Mouse (Mus musculus) embryonic facial prominence, embryonic 10.5 days (tissue): ENCODE measurements around the gene Prdm16. TPM values are rescaled to one million over a fixed set of nuclear protein-coding genes. Genes with fewer than 3 reads are reported as not detected.

Source experiments
- DNase-seq: peaks from one replicate; pipeline ENCODE4 v3.0.0-alpha.2; 2017; ENCODE audit warnings: low spot score
- H3K27ac ChIP-seq: fragments of 300-500 bp; sonication (generic); replicated peaks from 2 replicates; pipeline ENCODE4 v1.5.1; 2016; ENCODE audit warnings: mild to moderate bottlenecking
- H3K27me3 ChIP-seq: fragments of 300-500 bp; sonication (generic); replicated peaks from 2 replicates; pipeline ENCODE4 v1.6.1; 2016; ENCODE audit warnings: low read depth, mild to moderate bottlenecking; ENCODE audit not compliant: poor library complexity, severe bottlenecking
- H3K36me3 ChIP-seq: fragments of 300-500 bp; sonication (generic); replicated peaks from 2 replicates; pipeline ENCODE4 v1.6.1; 2016; ENCODE audit warnings: mild to moderate bottlenecking, moderate library complexity
- H3K4me1 ChIP-seq: fragments of 300-500 bp; sonication (generic); 2 replicates; pipeline ENCODE4 v1.6.1; 2016
- H3K4me3 ChIP-seq: fragments of 300-500 bp; sonication (generic); 2 replicates; pipeline ENCODE4 v1.5.1; 2016; ENCODE audit warnings: mild to moderate bottlenecking, moderate library complexity
- H3K9me3 ChIP-seq: fragments of 300-500 bp; sonication (generic); 2 replicates; pipeline ENCODE4 v1.6.1; 2016; ENCODE audit warnings: mild to moderate bottlenecking
- WGBS: fragments of 180-500 bp; shearing (Covaris S2); methylation state at CpG from one replicate; pipeline ENCODE4 v1.1.7; 2016; 5-methylcytosine and 5-hydroxymethylcytosine counted together
- polyA plus RNA-seq: library from polyadenylated mRNA; unstranded; fragments of >200 nt; fragmentation: Nextera tagmentation; extraction: Ambion mirVana; gene quantifications from 2 replicates; pipeline ENCODE4 v1.2.1, GENCODE M21; 2016

Gene Prdm16
- polyA plus RNA-seq, 1 experiment from 2014 or later, result 44.5 TPM

DNA sequence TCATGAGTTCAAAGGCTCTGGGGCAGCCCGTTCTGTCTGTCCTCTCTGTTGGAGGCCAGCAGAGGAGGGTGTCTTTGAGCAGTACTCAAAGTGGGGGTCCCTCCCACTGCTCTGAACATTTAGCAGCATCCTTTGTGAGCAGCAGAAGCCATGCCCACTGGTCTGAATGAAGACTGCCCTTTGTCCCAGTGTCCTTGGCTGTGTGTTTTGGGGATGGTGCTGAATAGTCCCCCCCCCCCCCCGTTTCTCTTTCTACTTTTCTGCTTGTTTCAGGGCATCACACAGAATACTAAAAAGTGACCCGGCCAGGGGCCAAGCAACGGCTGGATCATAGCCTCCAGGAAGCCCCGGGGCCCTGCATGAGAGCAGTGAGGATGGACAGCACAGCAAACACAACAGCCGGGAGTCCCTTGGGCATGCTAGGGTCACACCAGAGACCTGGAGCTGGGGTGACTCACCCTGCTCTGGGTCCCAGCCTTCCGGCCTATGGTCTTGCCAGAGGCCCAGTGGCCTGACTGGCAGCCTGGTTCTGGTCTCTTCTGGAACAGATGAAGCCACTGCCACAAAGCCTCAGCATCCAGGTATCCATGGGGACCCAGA lies 242.4 kb downstream of the Prdm16 start:
- no peak for DNase-seq
- Histone ChIP-seq H3K27me3 (peaks cover 5% of the 10 kb centered on the region; the same call in 1 of the 2 replicates), H3K9me3 (no peaks in the 10 kb centered on the region), H3K36me3 (0 out of 2 replicates have a peak, but pooled peaks cover 4% of the 10 kb centered on the region), H3K4me1 (peaks cover 67% of the 10 kb centered on the region), H3K4me3 (no peak overlapping the region), H3K27ac (peak overlapping the region; percentile 53)
- WGBS, result 51% methylated on average over 7 of the region's 7 CpGs

GRCm38 (mm10) chr4:154393196-154394122 lies 243.2 kb downstream of the Prdm16 start:
- H3K27ac ChIP-seq, result peak overlapping the region; percentile 53

DNA sequence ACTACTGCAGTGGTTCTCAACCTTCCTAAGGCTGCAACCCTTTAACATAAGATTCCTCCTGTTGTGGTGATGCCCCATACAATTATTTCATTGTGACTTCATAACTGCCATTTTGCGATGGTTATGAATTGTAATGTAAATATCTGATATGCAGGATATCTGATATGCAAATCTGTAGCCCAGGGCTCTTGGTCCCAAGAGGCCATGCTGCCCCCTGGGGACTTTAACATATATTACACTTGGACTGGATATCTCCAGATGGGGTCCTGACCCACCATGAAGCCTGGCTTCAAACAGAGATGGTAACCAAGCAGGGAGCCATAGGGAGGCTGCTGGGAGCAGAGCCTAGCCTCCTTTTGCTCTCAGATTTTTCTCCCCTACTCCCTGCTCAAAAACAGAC lies 244.0 kb downstream of the Prdm16 start:
- no peaks in the 10 kb centered on the region for H3K9me3 ChIP-seq
- WGBS, result 92% methylated on average over 1 of the region's 1 CpGs
- no peak for DNase-seq
- no peaks in the 10 kb centered on the region for H3K36me3 ChIP-seq
- H3K27ac ChIP-seq, result peak overlapping the region; percentile 53
- peaks cover 83% of the 10 kb centered on the region for H3K4me1 ChIP-seq
- H3K4me3 ChIP-seq, result no peak overlapping the region
- peaks cover 10% of the 10 kb centered on the region for H3K27me3 ChIP-seq

More at GRCm38 (mm10) chr4:154393196-154394122, 243.2 kb downstream of the Prdm16 start:
- H3K36me3 ChIP-seq, result no peaks in the 10 kb centered on the region
- DNase-seq, result peak; percentile 77
- H3K4me3 ChIP-seq, result no peak overlapping the region
- peaks cover 74% of the 10 kb centered on the region for H3K4me1 ChIP-seq
- H3K27me3 ChIP-seq, result peaks cover 5% of the 10 kb centered on the region; the same call in 1 of the 2 replicates
- H3K9me3 ChIP-seq, result no peaks in the 10 kb centered on the region
- WGBS, result 25% methylated on average over 18 of the region's 18 CpGs

DNA sequence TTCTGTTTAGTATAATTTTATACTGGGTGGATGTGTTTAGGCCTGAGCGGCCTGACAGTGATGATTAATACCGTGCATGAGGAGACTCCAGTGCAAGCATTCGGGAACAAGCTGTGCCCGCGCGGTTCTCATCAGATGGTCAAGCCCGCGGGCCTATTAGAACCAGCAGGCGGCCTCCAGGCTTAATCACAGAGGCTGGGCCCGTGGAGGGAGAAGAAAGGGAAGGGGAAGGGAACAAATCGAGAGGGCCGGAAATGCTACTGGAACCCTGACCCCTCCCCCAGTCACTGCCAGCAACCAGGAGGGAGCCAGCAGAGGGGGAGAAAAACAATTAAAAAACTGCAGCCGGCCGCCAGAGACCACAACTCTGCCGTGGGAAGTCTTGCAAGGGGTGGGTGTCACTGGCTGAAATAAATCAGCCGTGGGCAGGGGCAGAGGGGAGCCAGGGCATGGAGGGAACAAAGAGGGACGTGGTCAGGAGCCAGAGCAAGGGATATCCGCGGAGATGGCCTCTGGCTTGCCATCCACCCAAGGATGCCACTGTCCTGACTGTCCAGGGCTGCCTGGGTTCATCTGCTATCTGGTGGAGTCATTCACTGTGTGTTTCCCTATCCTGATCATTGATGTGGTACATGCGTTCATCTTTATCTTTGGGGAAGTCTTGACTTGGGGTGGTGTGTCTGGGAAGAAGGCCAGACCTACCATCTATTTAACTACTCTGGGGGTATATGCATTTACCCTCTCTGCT lies 246.2 kb downstream of the Prdm16 start:
- Histone ChIP-seq H3K27me3 (peaks cover 10% of the 10 kb centered on the region), H3K4me1 (peaks cover 98% of the 10 kb centered on the region), H3K27ac (peak overlapping the region; percentile 91), H3K9me3 (no peaks in the 10 kb centered on the region), H3K36me3 (no peaks in the 10 kb centered on the region), H3K4me3 (peak overlapping the region; percentile 41)
- peak; percentile 85 for DNase-seq
- 10% methylated on average over 20 of the region's 20 CpGs for WGBS

DNA sequence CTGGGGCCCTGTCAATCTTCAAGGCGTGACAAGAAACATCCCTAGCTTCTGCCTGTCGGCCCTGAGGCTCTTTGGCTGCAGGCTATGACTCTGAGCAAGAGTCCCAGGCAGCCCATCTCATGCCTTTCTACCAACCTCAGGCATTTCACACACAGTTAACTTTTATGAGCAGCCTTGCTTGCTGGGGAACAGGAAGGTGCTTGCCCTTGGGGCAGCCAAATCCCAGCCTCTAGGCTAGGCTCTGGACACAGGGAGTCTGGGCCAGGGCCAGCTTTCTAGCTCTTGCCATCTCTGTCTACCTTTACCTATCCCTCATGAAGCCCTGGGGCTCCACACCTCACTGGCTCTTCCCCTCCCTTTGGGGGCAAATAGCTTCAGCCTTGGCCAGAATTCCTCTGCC lies 247.0 kb downstream of the Prdm16 start:
- Histone ChIP-seq H3K9me3 (no peaks in the 10 kb centered on the region), H3K27ac (peak overlapping the region; percentile 91), H3K27me3 (peaks cover 10% of the 10 kb centered on the region), H3K4me1 (peaks cover 100% of the 10 kb centered on the region), H3K4me3 (no peak overlapping the region), H3K36me3 (no peaks in the 10 kb centered on the region)
- no peak for DNase-seq
- WGBS, result 84% methylated on average over 2 of the region's 2 CpGs

- Histone ChIP-seq H3K4me3 (0 out of 2 replicates have a peak overlapping the region, but pooled peaks have one; percentile 11), H3K4me1 (peaks cover 78% of the 10 kb centered on the region), H3K36me3 (no peaks in the 10 kb centered on the region), H3K27ac (peak overlapping the region; percentile 83), H3K27me3 (peaks cover 10% of the 10 kb centered on the region), H3K9me3 (no peaks in the 10 kb centered on the region)
- DNase-seq, result peak; percentile 67
- 29% methylated on average over 8 of the region's 8 CpGs for WGBS
These were observed 249.9 kb downstream of the Prdm16 start for GRCm38 (mm10) chr4:154386810-154387209.

GRCm38 (mm10) chr4:154385918-154386317 lies 250.8 kb downstream of the Prdm16 start:
- Histone ChIP-seq H3K9me3 (no peaks in the 10 kb centered on the region), H3K27me3 (peaks cover 10% of the 10 kb centered on the region; the same call in 1 of the 2 replicates), H3K27ac (peak overlapping the region; percentile 83), H3K4me3 (0 out of 2 replicates have a peak overlapping the region, but pooled peaks have one; percentile 11), H3K36me3 (no peaks in the 10 kb centered on the region), H3K4me1 (peaks cover 69% of the 10 kb centered on the region)
- 34% methylated on average over 2 of the region's 2 CpGs for WGBS
- no peak for DNase-seq

GRCm38 (mm10) chr4:154385208-154385607 lies 251.5 kb downstream of the Prdm16 start:
- peak overlapping the region; percentile 83 for H3K27ac ChIP-seq
- peaks cover 10% of the 10 kb centered on the region; the same call in 1 of the 2 replicates for H3K27me3 ChIP-seq
- peaks cover 62% of the 10 kb centered on the region for H3K4me1 ChIP-seq
- H3K9me3 ChIP-seq, result no peaks in the 10 kb centered on the region
- no peaks in the 10 kb centered on the region for H3K36me3 ChIP-seq
- DNase-seq, result peak; percentile 65
- no peak overlapping the region for H3K4me3 ChIP-seq
- 34% methylated on average over 8 of the region's 8 CpGs for WGBS

DNA sequence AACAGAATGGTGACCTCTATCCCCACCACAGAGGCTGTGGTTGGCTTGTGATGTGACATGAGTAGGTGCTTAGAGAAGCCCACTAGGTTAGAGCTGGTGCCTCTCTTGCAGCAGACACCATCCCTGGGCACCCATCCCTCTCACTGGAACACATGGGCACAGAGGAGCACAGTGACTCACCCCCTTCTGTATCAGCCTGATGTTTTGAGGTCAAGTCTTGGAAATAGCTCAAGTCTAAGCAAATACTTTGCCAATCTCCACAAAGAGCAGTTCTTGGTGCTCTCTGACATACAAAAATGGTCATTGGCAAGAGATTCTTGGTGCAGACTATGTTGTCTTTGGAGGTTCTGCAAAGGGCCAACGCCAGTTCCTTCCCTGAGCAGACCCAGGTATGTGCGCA lies 257.8 kb downstream of the Prdm16 start:
- Histone ChIP-seq H3K27ac (no peak overlapping the region), H3K27me3 (peaks cover 7% of the 10 kb centered on the region; the same call in 1 of the 2 replicates), H3K4me3 (no peak overlapping the region), H3K36me3 (no peaks in the 10 kb centered on the region), H3K9me3 (no peaks in the 10 kb centered on the region), H3K4me1 (peaks cover 4% of the 10 kb centered on the region; the same call in 1 of the 2 replicates)
- DNase-seq, result no peak
- 90% methylated on average over 2 of the region's 2 CpGs for WGBS

- DNase-seq, result no peak
These were observed 260.6 kb downstream of the Prdm16 start for GRCm38 (mm10) chr4:154375939-154376625.

DNA sequence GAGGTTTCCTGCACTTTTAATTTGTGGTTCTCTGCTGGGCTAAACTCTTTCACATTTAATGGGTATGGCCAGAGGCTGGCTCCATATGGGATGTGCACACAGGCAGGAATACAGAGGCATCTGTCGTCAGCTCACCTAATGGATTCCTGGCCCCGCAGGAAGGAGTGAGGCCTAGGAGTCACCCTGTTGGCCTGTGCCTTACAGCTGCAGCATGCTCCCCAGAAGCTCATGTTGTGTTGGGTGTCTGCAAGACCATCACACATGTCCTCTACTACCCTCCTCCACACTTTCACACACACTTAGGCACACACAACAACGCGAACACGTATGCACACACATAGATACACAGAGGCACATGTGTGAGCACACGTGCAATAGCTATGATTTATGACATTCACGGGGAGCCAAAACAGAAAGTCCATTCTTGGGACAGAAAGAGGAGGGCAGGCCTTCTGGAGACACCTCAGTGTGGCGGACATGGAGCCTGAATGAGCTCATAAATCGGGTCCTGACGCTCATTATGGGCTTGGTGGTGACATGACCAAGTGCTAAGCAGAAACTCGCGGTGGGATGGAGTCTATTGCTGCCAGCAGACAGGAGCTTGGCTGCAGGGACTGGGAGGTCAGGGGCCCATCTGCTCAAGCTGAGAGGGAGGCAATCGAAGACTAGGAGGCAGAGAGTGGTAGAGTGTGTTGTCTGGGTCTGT lies 265.0 kb downstream of the Prdm16 start:
- peaks cover 53% of the 10 kb centered on the region for H3K4me1 ChIP-seq
- H3K27ac ChIP-seq, result peak overlapping the region; percentile 44; the same call in 1 of the 2 replicates
- no peak overlapping the region for H3K4me3 ChIP-seq
- no peaks in the 10 kb centered on the region for H3K9me3 ChIP-seq
- WGBS, result 79% methylated on average over 13 of the region's 13 CpGs
- peaks cover 8% of the 10 kb centered on the region for H3K36me3 ChIP-seq
- peaks cover 68% of the 10 kb centered on the region for H3K27me3 ChIP-seq
- no peak for DNase-seq

More at GRCm38 (mm10) chr4:154375939-154376625, 260.6 kb downstream of the Prdm16 start:
- WGBS, result 88% methylated on average over 10 of the region's 10 CpGs
- no peaks in the 10 kb centered on the region; the same call in 1 of the 2 replicates for H3K36me3 ChIP-seq
- no peak overlapping the region; the same call in 1 of the 2 replicates for H3K27ac ChIP-seq
- no peaks in the 10 kb centered on the region for H3K9me3 ChIP-seq
- H3K4me3 ChIP-seq, result no peak overlapping the region
- peaks cover 27% of the 10 kb centered on the region for H3K4me1 ChIP-seq
- peaks cover 29% of the 10 kb centered on the region for H3K27me3 ChIP-seq
